Mouse (Mus musculus) testis, postnatal 14 days (tissue): Measurements from ENCODE around the gene Nt5c2.
A peak's percentile ranks its signal among the peaks of the same experiment; 100 is the strongest.

Experiments
- DNase-seq: peaks from one replicate; pipeline ENCODE4 v3.0.0; 2021; ENCODE audit warnings: low spot score

Nt5c2 gene

GRCm38 (mm10) chr19:47014447-47015381, at the start of gene Nt5c2, which contains the start of gene Ina:
TSS of gene Nt5c2 (minus strand) at chr19:47015153.
TSS of gene Ina (plus strand) at chr19:47014698.
- DNase-seq: peak; percentile 55

- DNase-seq: no peak
These were observed 42.7 kb upstream of the Nt5c2 start for GRCm38 (mm10) chr19:47057684-47058083.

GRCm38 (mm10) chr19:47053471-47053870, 38.5 kb upstream of the Nt5c2 start:
- DNase-seq: no peak

GRCm38 (mm10) chr19:47052927-47053326, 38.0 kb upstream of the Nt5c2 start:
- no peak for DNase-seq

- DNase-seq: peak; percentile 89
These were observed 35.5 kb upstream of the Nt5c2 start, which contains the start of gene Pcgf6 for GRCm38 (mm10) chr19:47050271-47051032. TSS of gene Pcgf6 (minus strand) at chr19:47050906.

- DNase-seq: peak; percentile 76
These were observed 34.9 kb upstream of the Nt5c2 start for GRCm38 (mm10) chr19:47049840-47050239.

- DNase-seq: no peak
These were observed 34.1 kb upstream of the Nt5c2 start for GRCm38 (mm10) chr19:47049061-47049460.

GRCm38 (mm10) chr19:47047236-47047833, 32.4 kb upstream of the Nt5c2 start:
- DNase-seq: no peak

GRCm38 (mm10) chr19:47046343-47046742, 31.4 kb upstream of the Nt5c2 start:
- no peak for DNase-seq

GRCm38 (mm10) chr19:47043608-47044007, 28.7 kb upstream of the Nt5c2 start:
- no peak for DNase-seq

- no peak for DNase-seq
These were observed 25.9 kb upstream of the Nt5c2 start for GRCm38 (mm10) chr19:47040720-47041473.

- DNase-seq: no peak
These were observed 21.6 kb upstream of the Nt5c2 start for GRCm38 (mm10) chr19:47036596-47036995.

GRCm38 (mm10) chr19:47034916-47035315, 20.0 kb upstream of the Nt5c2 start:
- no peak for DNase-seq

- no peak for DNase-seq
These were observed 16.8 kb upstream of the Nt5c2 start for GRCm38 (mm10) chr19:47031770-47032169.

- DNase-seq: no peak
These were observed 14.8 kb upstream of the Nt5c2 start for GRCm38 (mm10) chr19:47029796-47030195.

GRCm38 (mm10) chr19:47026513-47026912, 11.6 kb upstream of the Nt5c2 start:
- DNase-seq: no peak

- DNase-seq: no peak
These were observed 10.0 kb upstream of the Nt5c2 start for GRCm38 (mm10) chr19:47024954-47025353.

- DNase-seq: no peak
These were observed 8.6 kb upstream of the Nt5c2 start for GRCm38 (mm10) chr19:47023546-47023945.

- no peak for DNase-seq
These were observed 7.8 kb upstream of the Nt5c2 start for GRCm38 (mm10) chr19:47022709-47023108.

- DNase-seq: peak; percentile 34
These were observed 4.4 kb upstream of the Nt5c2 start for GRCm38 (mm10) chr19:47019326-47019725.

GRCm38 (mm10) chr19:47018330-47018729, 3.4 kb upstream of the Nt5c2 start:
- no peak for DNase-seq

- DNase-seq: no peak
These were observed 2.9 kb upstream of the Nt5c2 start for GRCm38 (mm10) chr19:47017831-47018230.
